Mouse (Mus musculus) embryonic facial prominence, embryonic 13.5 days (tissue): Measurements from ENCODE around the gene Galnt3. TPM values are rescaled to one million over a fixed set of nuclear protein-coding genes. Genes with fewer than 3 reads are reported as not detected.
A peak's percentile ranks its signal among the peaks of the same experiment; 100 is the strongest.

ENCODE experiments used
- ATAC-seq: fragments of 200-750 bp; cut with Nextera tagmentation; 2 replicates; pipeline ENCODE4 v1.8.0; 2017; ENCODE audit warnings: low read depth; ENCODE audit not compliant: insufficient number of reproducible peaks, insufficient read depth, low FRiP score, low TSS enrichment
- H3K27ac ChIP-seq: fragments of 300-500 bp; sonication (generic); 2 replicates; pipeline ENCODE4 v1.5.1; 2015; ENCODE audit warnings: moderate library complexity, mild to moderate bottlenecking, inconsistent platforms
- H3K27me3 ChIP-seq: fragments of 300-500 bp; sonication (generic); 2 replicates; pipeline ENCODE4 v1.6.1; 2015; ENCODE audit warnings: mild to moderate bottlenecking, inconsistent platforms
- H3K36me3 ChIP-seq: fragments of 300-500 bp; sonication (generic); 2 replicates; pipeline ENCODE4 v1.6.1; 2015; ENCODE audit warnings: mild to moderate bottlenecking, inconsistent platforms
- H3K4me1 ChIP-seq: fragments of 300-500 bp; sonication (generic); 2 replicates; pipeline ENCODE4 v1.6.1; 2015; ENCODE audit warnings: inconsistent platforms
- H3K4me2 ChIP-seq: fragments of 300-500 bp; sonication (generic); 2 replicates; pipeline ENCODE4 v1.6.1; 2015; ENCODE audit warnings: moderate library complexity, mild to moderate bottlenecking, inconsistent platforms
- H3K4me3 ChIP-seq: fragments of 300-500 bp; sonication (generic); 2 replicates; pipeline ENCODE4 v1.5.1; 2015; ENCODE audit warnings: mild to moderate bottlenecking, inconsistent platforms
- H3K9ac ChIP-seq: fragments of 300-500 bp; sonication (generic); 2 replicates; pipeline ENCODE4 v1.6.1; 2015; ENCODE audit warnings: mild to moderate bottlenecking, inconsistent platforms
- H3K9me3 ChIP-seq: fragments of 300-500 bp; sonication (generic); 2 replicates; pipeline ENCODE4 v1.6.1; 2016; ENCODE audit warnings: inconsistent platforms
- WGBS: fragments of 180-500 bp; shearing (Covaris S2); methylation state at CpG from one replicate; pipeline ENCODE4 v1.1.7; 2015; ENCODE audit warnings: mixed read lengths; 5-methylcytosine and 5-hydroxymethylcytosine counted together
- polyA plus RNA-seq: library from polyadenylated mRNA; unstranded; fragments of >200 nt; fragmentation: Nextera tagmentation; extraction: Ambion mirVana; gene quantifications from 2 replicates; pipeline ENCODE4 v1.2.1, GENCODE M21; 2015

Galnt3 gene
- polyA plus RNA-seq, 1 experiment from 2014 or later: 2.9 TPM

DNA sequence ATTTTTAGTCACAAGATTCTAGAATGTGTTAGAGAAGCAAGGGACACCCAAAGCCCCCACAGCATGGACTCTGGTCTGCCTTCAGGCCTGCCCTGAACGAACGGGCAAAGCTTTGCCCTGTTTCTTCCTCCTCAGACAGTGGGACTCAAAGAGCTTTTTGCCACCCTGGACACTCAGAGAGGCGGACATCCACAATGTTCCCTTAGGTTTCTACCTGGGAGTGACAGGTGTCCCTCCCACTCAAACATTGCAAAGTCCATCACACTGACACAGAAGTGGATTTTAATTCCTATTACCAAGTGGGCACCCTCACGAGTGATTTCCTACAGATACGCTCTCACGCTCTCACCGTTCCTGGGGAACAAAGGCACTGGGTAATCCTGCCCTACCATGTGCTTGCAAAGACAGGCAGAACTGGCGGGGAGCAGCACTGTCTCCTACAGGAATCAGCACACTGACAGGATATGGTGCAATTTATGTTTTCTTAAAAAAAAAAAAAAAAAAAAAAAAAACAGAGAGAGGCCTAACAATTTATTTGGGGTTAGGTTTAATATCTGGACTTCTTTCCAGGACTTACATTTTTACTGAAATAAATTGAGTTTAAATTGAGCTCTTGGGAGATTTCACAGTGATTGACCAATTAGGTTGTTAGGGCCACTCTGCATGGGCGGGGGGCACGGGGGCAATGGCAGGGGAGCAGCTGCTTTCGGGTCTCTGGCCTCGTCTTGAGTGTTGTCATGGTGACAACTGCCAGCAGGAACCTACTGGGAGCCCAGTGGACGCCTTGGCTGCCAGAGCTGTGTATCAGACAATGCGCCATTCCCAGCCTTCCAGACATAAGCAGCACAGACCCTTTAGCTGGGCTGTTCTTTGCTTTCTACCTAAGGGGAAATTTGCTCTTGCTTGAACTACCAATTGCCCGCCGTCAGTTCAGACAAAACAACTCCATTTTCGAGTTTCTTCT, 81.1 kb downstream of the Galnt3 start:
- no peak overlapping the region for H3K4me2 ChIP-seq
- no peaks in the 10 kb centered on the region for H3K9me3 ChIP-seq
- H3K27me3 ChIP-seq: no peaks in the 10 kb centered on the region
- H3K4me3 ChIP-seq: no peak overlapping the region
- H3K9ac ChIP-seq: no peak overlapping the region
- H3K36me3 ChIP-seq: no peaks in the 10 kb centered on the region
- H3K4me1 ChIP-seq: no peaks in the 10 kb centered on the region
- H3K27ac ChIP-seq: no peak overlapping the region
- 60% methylated on average over 17 of the region's 17 CpGs for WGBS
- ATAC-seq: no peak

DNA sequence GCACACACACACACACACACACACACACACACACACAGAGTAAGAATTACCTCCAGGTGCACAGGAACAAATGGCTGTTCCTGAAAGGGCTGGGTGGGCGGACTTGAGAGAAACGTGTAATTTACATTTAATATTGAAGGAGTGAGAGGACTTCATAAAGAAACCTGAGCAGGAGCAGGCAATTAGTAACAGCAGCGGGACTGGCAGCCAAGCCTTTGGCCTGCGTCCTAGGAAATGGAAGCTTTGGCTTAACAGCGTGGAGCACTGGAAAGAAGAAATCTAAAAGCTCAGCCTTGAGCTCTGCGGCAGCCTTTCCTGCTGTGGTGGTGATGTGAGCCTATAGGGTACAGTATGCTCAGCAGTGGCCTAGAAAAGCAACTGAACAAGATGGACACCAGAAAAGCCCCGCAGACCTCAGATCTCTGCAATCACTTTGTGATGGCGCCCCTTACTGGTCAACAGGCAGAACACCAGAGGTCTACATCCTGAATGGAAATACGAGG, 82.8 kb downstream of the Galnt3 start:
- Histone ChIP-seq H3K4me3 (no peak overlapping the region), H3K9ac (no peak overlapping the region), H3K36me3 (no peaks in the 10 kb centered on the region), H3K9me3 (no peaks in the 10 kb centered on the region), H3K4me2 (peak overlapping the region; percentile 11; the same call in 1 of the 2 replicates), H3K4me1 (no peaks in the 10 kb centered on the region), H3K27ac (no peak overlapping the region), H3K27me3 (no peaks in the 10 kb centered on the region)
- ATAC-seq: peak; percentile 56; the same call in 1 of the 2 replicates
- 55% methylated on average over 9 of the region's 9 CpGs for WGBS

DNA sequence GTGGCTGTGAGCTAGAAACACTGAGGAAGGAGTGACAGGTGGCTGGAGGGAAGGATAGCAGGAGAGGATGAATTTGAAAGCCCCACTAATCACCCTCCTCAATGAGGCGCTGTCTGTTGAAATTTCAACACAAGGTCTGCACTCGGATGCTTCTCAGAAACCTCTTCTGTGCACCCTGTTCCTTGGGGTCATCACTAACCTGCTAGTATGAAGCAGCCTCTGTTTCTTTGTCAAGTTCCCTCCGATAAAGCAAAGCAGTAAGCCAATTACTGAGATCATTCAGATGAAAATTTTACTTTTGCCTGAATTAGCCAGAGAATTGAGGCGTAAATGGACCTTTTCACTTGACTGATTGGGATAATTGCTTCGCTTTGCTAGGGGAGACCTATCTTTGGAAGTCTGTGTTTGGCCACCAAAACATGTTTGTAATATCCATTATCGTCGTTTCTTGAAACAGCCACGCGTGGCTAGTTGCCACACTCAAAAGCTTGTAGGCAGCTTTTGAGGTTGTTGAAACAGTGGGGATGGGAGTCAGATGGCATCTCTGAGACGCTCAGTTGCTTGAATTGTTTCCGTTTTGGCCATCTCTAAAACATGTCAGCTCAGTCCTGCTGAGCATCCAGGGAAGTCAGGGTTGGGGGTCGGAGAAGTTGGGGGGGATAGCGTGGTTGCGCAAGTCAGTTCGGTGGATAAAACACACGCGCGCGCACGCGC, 83.4 kb downstream of the Galnt3 start:
- ATAC-seq: no peak
- Histone ChIP-seq H3K9ac (no peak overlapping the region), H3K36me3 (no peaks in the 10 kb centered on the region), H3K9me3 (no peaks in the 10 kb centered on the region), H3K4me3 (no peak overlapping the region), H3K27ac (no peak overlapping the region), H3K4me1 (no peaks in the 10 kb centered on the region), H3K4me2 (peak overlapping the region; percentile 11; the same call in 1 of the 2 replicates), H3K27me3 (no peaks in the 10 kb centered on the region)
- WGBS: 74% methylated on average over 21 of the region's 21 CpGs

DNA sequence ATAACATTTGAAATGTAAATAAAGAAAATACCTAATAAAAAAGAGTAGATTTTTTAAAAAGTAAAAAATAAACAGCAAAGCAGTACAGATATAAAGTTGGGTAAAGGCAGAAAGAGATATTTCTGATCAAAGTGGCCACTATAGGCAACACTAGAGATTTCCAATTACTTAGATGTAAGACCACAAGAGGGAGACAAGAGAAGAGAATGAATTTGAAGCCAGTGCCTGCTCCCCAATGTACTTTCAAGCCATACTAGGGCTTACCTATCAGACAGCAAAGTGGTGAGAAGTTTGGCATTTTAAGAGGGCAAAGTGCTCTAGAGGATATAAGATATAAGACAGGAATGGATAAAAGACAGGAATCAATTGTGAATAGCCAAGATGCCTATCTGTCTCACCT, 84.2 kb downstream of the Galnt3 start:
- Histone ChIP-seq H3K27ac (no peak overlapping the region), H3K9ac (no peak overlapping the region), H3K27me3 (no peaks in the 10 kb centered on the region), H3K4me3 (no peak overlapping the region), H3K4me1 (no peaks in the 10 kb centered on the region), H3K36me3 (no peaks in the 10 kb centered on the region), H3K4me2 (no peak overlapping the region), H3K9me3 (no peaks in the 10 kb centered on the region)
- no peak for ATAC-seq

DNA sequence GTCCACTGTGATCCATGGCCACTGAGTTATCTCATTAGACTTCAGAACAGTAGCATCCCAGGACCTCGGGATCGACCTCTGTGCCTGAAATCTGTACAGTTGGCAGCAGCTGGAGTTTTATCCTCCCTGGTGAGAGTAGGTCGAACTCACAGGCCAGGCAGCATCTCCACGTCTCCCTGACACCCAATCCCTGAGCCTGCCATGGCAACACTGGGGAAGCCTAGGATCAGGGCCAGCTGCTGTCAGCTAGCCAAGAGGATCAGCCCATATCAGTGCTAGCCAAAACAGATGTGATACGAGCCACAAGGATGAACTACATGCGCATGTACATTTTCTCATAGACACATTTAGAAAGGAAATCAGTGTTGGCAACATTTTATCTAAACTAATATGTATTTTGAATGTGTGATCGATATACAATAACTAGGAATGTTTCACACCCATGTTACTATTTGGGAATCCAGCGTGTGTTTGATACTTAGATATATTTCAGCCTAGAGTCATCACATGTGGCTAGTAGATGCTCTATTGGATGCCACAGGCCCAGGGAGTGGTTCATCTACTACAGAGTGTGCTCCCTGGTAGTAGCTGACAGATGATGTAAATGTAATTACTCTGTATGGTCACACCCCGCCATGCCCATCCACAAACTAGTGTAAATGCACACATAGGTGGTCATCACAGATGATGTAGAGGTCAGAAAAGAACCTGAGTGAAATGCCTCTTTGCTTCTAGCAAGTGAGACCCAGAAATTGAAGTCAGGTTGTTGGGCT, 89.7 kb downstream of the Galnt3 start:
- no peaks in the 10 kb centered on the region for H3K27me3 ChIP-seq
- ATAC-seq: no peak
- H3K9me3 ChIP-seq: no peaks in the 10 kb centered on the region
- no peak overlapping the region for H3K4me3 ChIP-seq
- no peaks in the 10 kb centered on the region for H3K36me3 ChIP-seq
- no peak overlapping the region for H3K9ac ChIP-seq
- no peaks in the 10 kb centered on the region for H3K4me1 ChIP-seq
- H3K4me2 ChIP-seq: no peak overlapping the region
- no peak overlapping the region for H3K27ac ChIP-seq
- WGBS: 71% methylated on average over 9 of the region's 9 CpGs

Other genes with a start within 250 kb of the Galnt3 start
- gene Ttc21b, start 131.6 kb upstream of the Galnt3 start, polyA plus RNA-seq: 13.8 and 15.3 TPM in 2 replicates